Mouse (Mus musculus) stomach, embryonic 15.5 days (tissue): ENCODE measurements around the gene Ccdc47. TPM values are rescaled to one million over a fixed set of nuclear protein-coding genes. Genes with fewer than 3 reads are reported as not detected.
"Not testable (repeated sequence)": the region's sequence is repeated elsewhere in the genome, so short reads cannot be mapped to it uniquely, and the experiment has no call there.

ENCODE experiments used
- ATAC-seq: fragments of 200-750 bp; cut with Nextera tagmentation; 2 replicates; pipeline ENCODE4 v1.8.0; 2017; ENCODE audit warnings: low read depth, moderate number of reproducible peaks, moderate TSS enrichment; ENCODE audit not compliant: insufficient read depth, low FRiP score
- H3K27ac ChIP-seq: fragments of 300-500 bp; sonication (generic); 2 replicates; pipeline ENCODE4 v1.5.1; 2015; ENCODE audit warnings: mild to moderate bottlenecking, inconsistent platforms
- H3K27me3 ChIP-seq: fragments of 300-500 bp; sonication (generic); replicated peaks from 2 replicates; pipeline ENCODE4 v1.6.1; 2015; ENCODE audit warnings: inconsistent platforms
- H3K36me3 ChIP-seq: fragments of 300-500 bp; sonication (generic); 2 replicates; pipeline ENCODE4 v1.6.1; 2015; ENCODE audit warnings: inconsistent platforms
- H3K4me1 ChIP-seq: fragments of 300-500 bp; sonication (generic); 2 replicates; pipeline ENCODE4 v1.6.1; 2015; ENCODE audit warnings: inconsistent platforms
- H3K4me2 ChIP-seq: fragments of 300-500 bp; sonication (generic); 2 replicates; pipeline ENCODE4 v1.6.1; 2015; ENCODE audit warnings: mild to moderate bottlenecking, inconsistent platforms
- H3K4me3 ChIP-seq: fragments of 300-500 bp; sonication (generic); replicated peaks from 2 replicates; pipeline ENCODE4 v1.5.1; 2015; ENCODE audit warnings: inconsistent platforms
- H3K9ac ChIP-seq: fragments of 300-500 bp; sonication (generic); 2 replicates; pipeline ENCODE4 v1.6.1; 2015; ENCODE audit warnings: inconsistent platforms
- H3K9me3 ChIP-seq: fragments of 300-500 bp; sonication (generic); 2 replicates; pipeline ENCODE4 v1.6.1; 2016; ENCODE audit warnings: inconsistent platforms
- WGBS: fragments of 180-500 bp; shearing (Covaris S2); methylation state at CpG from one replicate; pipeline ENCODE4 v1.1.7; 2015; 5-methylcytosine and 5-hydroxymethylcytosine counted together
- polyA plus RNA-seq: library from polyadenylated mRNA; unstranded; fragments of >200 nt; fragmentation: Nextera tagmentation; extraction: Ambion mirVana; gene quantifications from 2 replicates; pipeline ENCODE4 v1.2.1, GENCODE M21; 2015

Ccdc47 gene
- polyA plus RNA-seq, 1 experiment from 2014 or later: 95.0 TPM

DNA sequence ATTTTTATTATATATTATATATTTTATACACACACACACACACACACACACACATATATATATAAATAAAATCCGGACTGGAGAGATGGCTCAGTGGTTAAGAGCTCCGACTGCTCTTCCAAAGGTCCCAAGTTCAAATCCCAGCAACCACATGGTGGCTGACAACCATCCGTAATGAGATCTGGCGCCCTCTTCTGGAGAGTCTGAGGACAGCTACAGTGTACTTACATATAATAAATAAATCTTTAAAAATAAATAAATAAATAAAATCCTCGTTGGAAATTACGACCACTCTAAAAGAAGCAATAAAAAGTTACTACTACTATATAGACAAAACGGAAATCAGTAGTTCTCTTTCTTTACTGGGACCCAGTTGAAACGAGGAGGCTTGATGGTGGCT, 17.8 kb upstream of the Ccdc47 start:
- not testable (repeated sequence) for H3K9me3 ChIP-seq, H3K4me1 ChIP-seq, H3K27me3 ChIP-seq, H3K9ac ChIP-seq, H3K27ac ChIP-seq, H3K4me3 ChIP-seq, ATAC-seq, H3K4me2 ChIP-seq
- WGBS: 80% methylated on average over 8 of the region's 8 CpGs
- peaks cover 38% of the 10 kb centered on the region; the same call in 1 of the 2 replicates for H3K36me3 ChIP-seq

- no peaks in the 10 kb centered on the region for H3K27me3 ChIP-seq
- no peak overlapping the region for H3K4me3 ChIP-seq
- H3K27ac ChIP-seq: no peak overlapping the region
- 88% methylated on average over 3 of the region's 3 CpGs for WGBS
- ATAC-seq: no peak
- H3K9ac ChIP-seq: no peak overlapping the region
- no peak overlapping the region for H3K4me2 ChIP-seq
- peaks cover 3% of the 10 kb centered on the region; the same call in 1 of the 2 replicates for H3K36me3 ChIP-seq
- H3K9me3 ChIP-seq: no peaks in the 10 kb centered on the region
- H3K4me1 ChIP-seq: peaks cover 8% of the 10 kb centered on the region
These were observed 4.5 kb upstream of the Ccdc47 start for GRCm38 (mm10) chr11:106220603-106221002.

- H3K27ac ChIP-seq: peak within 1 kb of the TSS; percentile 98
- peak within 1 kb of the TSS; percentile 98 for H3K9ac ChIP-seq
- WGBS: under 1% methylated on average over 70 of the region's 70 CpGs
- peak within 1 kb of the TSS; percentile 96 for H3K4me3 ChIP-seq
- ATAC-seq: peak; percentile 90
- H3K4me2 ChIP-seq: peak within 1 kb of the TSS; percentile 57
- H3K27me3 ChIP-seq: no peaks in the 10 kb centered on the region
- H3K36me3 ChIP-seq: 0 out of 2 replicates have a peak, but pooled peaks cover 3% of the 10 kb centered on the region
- H3K9me3 ChIP-seq: no peaks in the 10 kb centered on the region
- H3K4me1 ChIP-seq: peaks cover 16% of the 10 kb centered on the region
These were observed 766 bp upstream of the Ccdc47 start, which contains the start of gene Ddx42 for GRCm38 (mm10) chr11:106216730-106217490. Ddx42 (plus strand) TSS chr11:106216926.

DNA sequence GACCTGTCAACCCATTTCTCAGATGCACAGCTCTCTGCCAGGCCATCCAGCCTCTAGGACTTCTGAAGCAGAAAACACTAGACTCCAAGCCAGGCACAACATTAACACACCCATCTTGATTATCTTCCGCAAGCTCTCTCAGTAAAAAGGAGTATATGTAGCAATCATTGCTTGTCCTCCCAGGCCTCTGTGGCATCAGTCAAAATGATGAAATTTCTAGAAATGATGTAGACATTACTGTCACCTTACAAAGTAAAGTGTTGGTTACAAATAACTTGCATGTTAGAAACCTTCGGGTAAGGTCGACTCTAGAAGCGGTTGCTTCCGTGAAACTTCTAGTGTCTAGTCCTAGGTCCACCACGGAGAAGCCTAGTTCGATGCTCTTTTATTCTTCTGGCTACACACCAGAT, 689 bp downstream of the Ccdc47 start:
- Histone ChIP-seq H3K4me1 (peaks cover 16% of the 10 kb centered on the region), H3K27ac (peak overlapping the region; percentile 98), H3K4me3 (peak overlapping the region; percentile 96), H3K27me3 (no peaks in the 10 kb centered on the region), H3K9me3 (no peaks in the 10 kb centered on the region), H3K9ac (peak overlapping the region; percentile 65; the same call in 1 of the 2 replicates), H3K4me2 (peak overlapping the region; percentile 57), H3K36me3 (peaks cover 12% of the 10 kb centered on the region)
- whole genome bisulfite sequencing: 26% methylated on average over 7 of the region's 7 CpGs
- ATAC-seq: no peak

- Histone ChIP-seq H3K27me3 (no peaks in the 10 kb centered on the region), H3K36me3 (peaks cover 17% of the 10 kb centered on the region), H3K27ac (no peak overlapping the region), H3K4me1 (peaks cover 16% of the 10 kb centered on the region), H3K9me3 (no peaks in the 10 kb centered on the region), H3K4me2 (peak overlapping the region; percentile 57), H3K4me3 (peak overlapping the region; percentile 96), H3K9ac (no peak overlapping the region)
- WGBS: 87% methylated on average over 5 of the region's 5 CpGs
- ATAC-seq: no peak
These were observed 1.3 kb downstream of the Ccdc47 start for GRCm38 (mm10) chr11:106214856-106215255.

DNA sequence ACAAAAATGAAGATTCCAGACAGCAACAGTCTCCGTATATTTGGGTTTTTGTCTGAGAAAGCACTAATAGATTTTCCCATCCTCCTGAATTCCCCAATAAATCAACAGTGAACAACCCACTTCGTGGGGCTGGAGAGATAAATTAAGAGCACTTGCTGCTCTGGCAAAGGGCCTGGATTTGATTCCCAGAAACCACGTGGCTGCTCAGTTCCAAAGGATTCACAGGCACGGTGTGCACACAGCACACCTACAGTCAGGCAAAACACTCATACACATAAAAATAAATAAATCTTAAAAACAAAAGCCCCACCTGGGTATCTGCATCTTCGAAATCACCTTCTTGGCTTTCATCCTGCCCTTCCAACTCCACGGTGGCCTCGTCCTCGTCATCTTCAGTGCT, 3.4 kb downstream of the Ccdc47 start:
- H3K9ac ChIP-seq: no peak overlapping the region
- no peak for ATAC-seq
- H3K36me3 ChIP-seq: peaks cover 32% of the 10 kb centered on the region
- no peak overlapping the region for H3K4me2 ChIP-seq
- H3K27ac ChIP-seq: no peak overlapping the region
- no peak overlapping the region for H3K4me3 ChIP-seq
- 80% methylated on average over 8 of the region's 8 CpGs for WGBS
- no peaks in the 10 kb centered on the region for H3K27me3 ChIP-seq
- H3K9me3 ChIP-seq: no peaks in the 10 kb centered on the region
- H3K4me1 ChIP-seq: peaks cover 9% of the 10 kb centered on the region

GRCm38 (mm10) chr11:106202123-106202465, 14.1 kb downstream of the Ccdc47 start, which contains the start of gene Strada:
Strada (minus strand) TSS chr11:106202168.
- Histone ChIP-seq H3K9me3 (no peaks in the 10 kb centered on the region), H3K36me3 (peaks cover 49% of the 10 kb centered on the region), H3K9ac (no peak within 1 kb of the TSS), H3K4me3 (no peak within 1 kb of the TSS), H3K4me2 (no peak within 1 kb of the TSS), H3K4me1 (no peaks in the 10 kb centered on the region), H3K27ac (no peak within 1 kb of the TSS), H3K27me3 (no peaks in the 10 kb centered on the region)
- no peak for ATAC-seq
- 78% methylated on average over 5 of the region's 5 CpGs for WGBS

- H3K9ac ChIP-seq: no peak overlapping the region
- H3K27ac ChIP-seq: no peak overlapping the region
- WGBS: 88% methylated on average over 19 of the region's 19 CpGs
- H3K4me3 ChIP-seq: no peak overlapping the region
- peaks cover 49% of the 10 kb centered on the region for H3K36me3 ChIP-seq
- H3K4me1 ChIP-seq: no peaks in the 10 kb centered on the region
- H3K27me3 ChIP-seq: no peaks in the 10 kb centered on the region
- no peak for ATAC-seq
- no peaks in the 10 kb centered on the region for H3K9me3 ChIP-seq
- H3K4me2 ChIP-seq: no peak overlapping the region
These were observed 14.6 kb downstream of the Ccdc47 start for GRCm38 (mm10) chr11:106201337-106202122.

DNA sequence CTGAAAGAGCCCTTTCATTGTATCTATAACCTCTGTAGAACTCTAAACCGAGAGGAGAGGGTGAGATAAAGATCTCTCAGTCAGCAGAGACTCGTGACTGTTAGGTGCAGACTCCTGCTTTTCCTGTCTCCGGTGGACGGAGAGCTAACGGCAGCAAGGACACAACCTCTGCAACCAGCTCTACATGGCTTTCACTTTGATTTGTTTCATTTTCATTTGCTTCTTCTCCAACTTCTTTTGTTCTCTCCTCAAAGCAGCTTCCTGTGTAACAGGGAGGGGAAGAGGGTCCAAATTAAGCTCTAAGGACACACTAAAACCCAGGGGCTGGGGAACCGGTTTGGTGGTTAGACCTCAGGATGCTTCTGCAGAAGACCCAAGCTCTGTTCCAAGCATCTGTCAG, 15.4 kb downstream of the Ccdc47 start:
- Histone ChIP-seq H3K36me3 (peaks cover 50% of the 10 kb centered on the region), H3K9ac (no peak overlapping the region), H3K4me1 (no peaks in the 10 kb centered on the region), H3K27ac (no peak overlapping the region), H3K9me3 (no peaks in the 10 kb centered on the region), H3K27me3 (no peaks in the 10 kb centered on the region), H3K4me3 (no peak overlapping the region), H3K4me2 (no peak overlapping the region)
- WGBS: 76% methylated on average over 6 of the region's 6 CpGs
- ATAC-seq: no peak

GRCm38 (mm10) chr11:106199997-106200396, 16.1 kb downstream of the Ccdc47 start:
- H3K27me3 ChIP-seq, H3K9ac ChIP-seq, H3K4me2 ChIP-seq, ATAC-seq, H3K27ac ChIP-seq, H3K9me3 ChIP-seq, H3K4me1 ChIP-seq, H3K4me3 ChIP-seq: not testable (repeated sequence)
- peaks cover 48% of the 10 kb centered on the region for H3K36me3 ChIP-seq
- 91% methylated on average over 7 of the region's 7 CpGs for WGBS

- no peaks in the 10 kb centered on the region for H3K9me3 ChIP-seq
These were observed 17.9 kb downstream of the Ccdc47 start for GRCm38 (mm10) chr11:106198277-106198676.

GRCm38 (mm10) chr11:106195341-106195740, 20.8 kb downstream of the Ccdc47 start:
- Histone ChIP-seq H3K27me3 (no peaks in the 10 kb centered on the region), H3K27ac (no peak overlapping the region), H3K9ac (no peak overlapping the region), H3K4me1 (peaks cover 2% of the 10 kb centered on the region; the same call in 1 of the 2 replicates), H3K36me3 (peaks cover 17% of the 10 kb centered on the region; the same call in 1 of the 2 replicates), H3K9me3 (no peaks in the 10 kb centered on the region), H3K4me2 (no peak overlapping the region), H3K4me3 (no peak overlapping the region)
- ATAC-seq: no peak

More at GRCm38 (mm10) chr11:106198277-106198676, 17.9 kb downstream of the Ccdc47 start:
- peaks cover 37% of the 10 kb centered on the region for H3K36me3 ChIP-seq
- WGBS: 72% methylated on average over 4 of the region's 4 CpGs
- no peak overlapping the region for H3K27ac ChIP-seq
- H3K9ac ChIP-seq: no peak overlapping the region
- no peak overlapping the region for H3K4me3 ChIP-seq
- H3K4me1 ChIP-seq: 0 out of 2 replicates have a peak, but pooled peaks cover 2% of the 10 kb centered on the region
- no peak for ATAC-seq
- no peak overlapping the region for H3K4me2 ChIP-seq
- H3K27me3 ChIP-seq: no peaks in the 10 kb centered on the region
